In the genomic region with DNA sequence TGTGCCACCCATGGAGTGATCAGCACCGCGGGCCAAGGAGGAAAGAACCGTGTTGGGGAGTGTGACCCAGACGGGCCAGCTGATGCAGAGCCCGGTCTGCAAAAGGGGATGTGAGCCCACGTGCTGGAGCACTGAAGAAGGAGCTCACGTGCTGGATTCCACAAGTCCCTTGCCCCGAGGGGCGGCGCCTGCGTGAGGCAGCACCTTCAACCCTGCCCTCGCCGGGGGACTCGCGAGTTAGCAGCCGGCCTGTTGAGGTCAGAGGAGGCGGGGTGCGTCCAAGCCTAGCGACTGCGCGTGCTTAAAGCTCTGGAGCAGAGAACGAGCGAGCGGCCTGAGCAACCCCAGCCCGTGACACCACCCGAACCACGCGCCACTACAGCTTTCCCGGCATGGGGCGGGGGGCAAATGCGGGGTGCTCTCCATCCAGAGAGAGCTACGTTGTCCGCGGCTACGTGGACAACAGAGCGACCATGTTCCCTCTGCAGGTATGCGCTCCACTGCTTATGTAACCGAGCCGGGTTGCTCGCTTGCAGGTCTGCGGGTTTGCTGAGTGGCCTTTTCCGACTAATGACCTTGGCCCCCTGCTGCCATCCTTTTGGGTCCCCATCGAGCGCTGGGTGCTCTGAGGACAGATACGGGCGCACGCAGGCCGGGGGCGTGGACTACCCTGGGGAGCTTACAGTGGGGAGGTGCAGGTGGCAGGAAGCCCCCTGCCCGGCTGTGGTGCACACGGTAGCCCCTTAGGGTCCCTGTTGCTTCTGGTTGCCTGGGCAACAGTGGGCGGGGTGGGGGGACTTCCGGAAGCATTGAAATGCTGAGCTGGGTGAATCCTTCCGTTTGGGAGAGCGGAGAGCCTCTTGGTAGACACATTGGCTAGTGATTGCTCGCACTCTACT, we compare ENCODE assay signal across 8 mouse cellular contexts. TPM values are rescaled to one million over a fixed set of nuclear protein-coding genes. Genes with fewer than 3 reads are reported as not detected.
DNase-seq lines count a peak whose midpoint lies in the region; ATAC-seq and TF ChIP-seq lines count a peak whose summit lies in the region.

No protein-coding gene starts in this region.

- H3K4me2 ChIP-seq in intestine, embryonic 14.5 days (ENCODE audit: low read length) = peak overlapping the region; percentile 99
- peak overlapping the region; percentile 97 for H3K4me2 ChIP-seq in midbrain, embryonic 16.5 days (ENCODE audit: low read length)

- TF ChIP-seq POLR2A in liver, adult 2 months (IDR thresholded peaks at IDR 0.05; ENCODE audit: extremely low read depth, insufficient read depth, low read length) = peak; percentile 50; the same call in 1 of the 2 replicates
- TF ChIP-seq POLR2A in testis, adult 2 months (IDR thresholded peaks at IDR 0.05; ENCODE audit: control insufficient read depth, low read depth, low read length) = no peak

- H3K27ac ChIP-seq in layer of hippocampus, adult 2 months = peak overlapping the region; percentile 88
- H3K27ac ChIP-seq in intestine, embryonic 14.5 days (ENCODE audit: low read depth) = no peak overlapping the region
- peak overlapping the region; percentile 9 for H3K27ac ChIP-seq in liver, adult 2 months (replicated peaks; ENCODE audit: insufficient read depth, low read depth, low read length)
- peak overlapping the region; percentile 74 for H3K27ac ChIP-seq in midbrain, embryonic 16.5 days (ENCODE audit: low read length)
- no peak overlapping the region for H3K27ac ChIP-seq in testis, adult 2 months (ENCODE audit: control insufficient read depth, insufficient read depth, low read depth, low read length)

- no peaks in the 10 kb centered on the region for H3K9me3 ChIP-seq in intestine, embryonic 14.5 days (ENCODE audit: control insufficient read depth, low read length)
- no peaks in the 10 kb centered on the region for H3K9me3 ChIP-seq in midbrain, embryonic 16.5 days (replicated peaks; ENCODE audit: control insufficient read depth, low read length, poor library complexity, severe bottlenecking)

- H3K4me3 ChIP-seq in layer of hippocampus, adult 2 months = peak overlapping the region; percentile 76
- peak overlapping the region; percentile 47 for H3K4me3 ChIP-seq in intestine, embryonic 14.5 days (ENCODE audit: low read depth, low read length)
- H3K4me3 ChIP-seq in liver, adult 2 months (ENCODE audit: insufficient read depth, low read depth, low read length) = peak overlapping the region; percentile 56
- peak overlapping the region; percentile 64 for H3K4me3 ChIP-seq in midbrain, embryonic 16.5 days (ENCODE audit: low read depth, low read length)
- peak overlapping the region; percentile 71 for H3K4me3 ChIP-seq in testis, adult 2 months (ENCODE audit: control insufficient read depth, low read depth, low read length)

- intact Hi-C loops in gastrocnemius, postnatal 36 days (cut with DNase I) = no loop called here

- H3K4me1 ChIP-seq in intestine, embryonic 14.5 days (replicated peaks; ENCODE audit: control insufficient read depth, insufficient read depth, low read length) = peaks cover 19% of the 10 kb centered on the region
- H3K4me1 ChIP-seq in liver, adult 2 months (ENCODE audit: control insufficient read depth, insufficient read depth, low read length) = peaks cover 25% of the 10 kb centered on the region
- H3K4me1 ChIP-seq in midbrain, embryonic 16.5 days (ENCODE audit: control insufficient read depth, insufficient read depth, low read length) = peaks cover 8% of the 10 kb centered on the region
- peaks cover 23% of the 10 kb centered on the region for H3K4me1 ChIP-seq in testis, adult 2 months (ENCODE audit: control insufficient read depth, insufficient read depth, low read length)

- WGBS in intestine, embryonic 14.5 days = 1% methylated on average over 56 of the region's 56 CpGs
- WGBS in liver, adult 2 months = 2% methylated on average over 56 of the region's 56 CpGs
- under 1% methylated on average over 56 of the region's 56 CpGs for WGBS in midbrain, embryonic 16.5 days

- no peaks in the 10 kb centered on the region for H3K27me3 ChIP-seq in intestine, embryonic 14.5 days (replicated peaks; ENCODE audit: control insufficient read depth, insufficient read depth, low read length)
- H3K27me3 ChIP-seq in liver, adult 2 months (ENCODE audit: control insufficient read depth, insufficient read depth, low read length) = no peaks in the 10 kb centered on the region
- no peaks in the 10 kb centered on the region; the same call in 1 of the 2 replicates for H3K27me3 ChIP-seq in midbrain, embryonic 16.5 days (ENCODE audit: control insufficient read depth, insufficient read depth, low read depth, low read length)
- H3K27me3 ChIP-seq in testis, adult 2 months (ENCODE audit: control insufficient read depth, insufficient read depth, low read length) = no peaks in the 10 kb centered on the region

- no peak for TF ChIP-seq CTCF in layer of hippocampus, adult 2 months (conservative IDR thresholded peaks at IDR 0.05)
- TF ChIP-seq CTCF in liver, adult 2 months (IDR thresholded peaks at IDR 0.05; ENCODE audit: low read depth, low read length) = no peak
- no peak for TF ChIP-seq CTCF in testis, adult 2 months (IDR thresholded peaks at IDR 0.05; ENCODE audit: control insufficient read depth, insufficient read depth, insufficient replicate concordance, low read depth, low read length)

- no peaks in the 10 kb centered on the region for H3K79me2 ChIP-seq in liver, adult 2 months (ENCODE audit: control insufficient read depth, insufficient read depth, low read length)

- DNase-seq in layer of hippocampus, adult 2 months (ENCODE audit: low spot score in 2 of 2) = peak in 1 of 2 experiments; percentile 35
- no peak for DNase-seq in layer of hippocampus, adult 8-10 months (ENCODE audit: low spot score in 2 of 2)
- peak; percentile 60 to 62 for DNase-seq in cerebellum, postnatal 36 days
- DNase-seq in gastrocnemius, postnatal 36 days = peak; percentile 56 to 64
- peak; percentile 68 for DNase-seq in intestine, embryonic 14.5 days (ENCODE audit: low spot score)
- DNase-seq in liver, adult 2 months (ENCODE audit: extremely low read depth, low read depth, low spot score) = peak; percentile 78

- peak; percentile 46 for ATAC-seq in intestine, embryonic 14.5 days (replicated peaks; ENCODE audit: low FRiP score, low TSS enrichment, low read depth)
- ATAC-seq in midbrain, embryonic 16.5 days = peak; percentile 72

- no peaks in the 10 kb centered on the region for H3K36me3 ChIP-seq in intestine, embryonic 14.5 days (ENCODE audit: control insufficient read depth, insufficient read depth, low read length)
- H3K36me3 ChIP-seq in liver, adult 2 months (ENCODE audit: control insufficient read depth, insufficient read depth, low read length) = no peaks in the 10 kb centered on the region
- H3K36me3 ChIP-seq in midbrain, embryonic 16.5 days (ENCODE audit: control insufficient read depth, insufficient read depth, low read length) = no peaks in the 10 kb centered on the region
- H3K36me3 ChIP-seq in testis, adult 2 months (ENCODE audit: control insufficient read depth, insufficient read depth, low read length) = no peaks in the 10 kb centered on the region

- H3K9ac ChIP-seq in intestine, embryonic 14.5 days (ENCODE audit: low read length) = peak overlapping the region; percentile 42
- peak overlapping the region; percentile 60 for H3K9ac ChIP-seq in liver, adult 2 months (ENCODE audit: low read depth, low read length)
- peak overlapping the region; percentile 74 for H3K9ac ChIP-seq in midbrain, embryonic 16.5 days (ENCODE audit: low read depth, low read length)

RNA-seq across cellular contexts. Expression of a gene that starts 52.9 kb away (rescaled TPM):
- 1 to 10 TPM; 7.2 to 7.7 TPM for total RNA-seq in layer of hippocampus, adult 2 months (2021)
- 10 to 100 TPM in 2 of 4 experiments, 1 to 10 TPM in 2; 7.0 to 13.4 (median 9.5) TPM for total RNA-seq in layer of hippocampus, adult 8-10 months (2022)
- total RNA-seq in gastrocnemius, postnatal 36 days (2021) = 10 to 100 TPM; 11.0 to 13.3 TPM
- 13.3 and 13.8 TPM in 2 replicates for polyA plus RNA-seq in intestine, embryonic 14.5 days (2014; fragmentation: Nextera tagmentation; extraction: Ambion mirVana)
- 0.55 and 1.0 TPM in 2 replicates for total RNA-seq in liver, adult 2 months (2014; rRNA removed)
- 1.3 TPM in 2 replicates for polyA plus RNA-seq in liver, adult 2 months (2012; rRNA removed)
- polyA plus RNA-seq in midbrain, embryonic 16.5 days (2015; fragmentation: Nextera tagmentation; extraction: Ambion mirVana) = 6.9 TPM in 2 replicates
- polyA plus RNA-seq in testis, adult 2 months (2012; rRNA removed) = 1.5 and 1.7 TPM in 2 replicates

Comparison
In these comparisons a context has a peak if more than half of its experiments do, and no peak if none do; other contexts are left out.
1. DNase-seq: peak in cerebellum, postnatal 36 days (2 of 2), gastrocnemius, postnatal 36 days (2 of 2), intestine, embryonic 14.5 days (single experiment) and liver, adult 2 months (single experiment); none in layer of hippocampus, adult 8-10 months (0 of 2).
2. H3K27ac ChIP-seq: peak in layer of hippocampus, adult 2 months (single experiment), liver, adult 2 months (single experiment) and midbrain, embryonic 16.5 days (single experiment); none in intestine, embryonic 14.5 days (single experiment) and testis, adult 2 months (single experiment).
3. Peak in every context shown above with its lines, with median percentiles within 50 percentile points of each other: H3K4me3 ChIP-seq and H3K9ac ChIP-seq.